Comparison of ENCODE assay signal across 9 mouse cellular contexts in the genomic region with DNA sequence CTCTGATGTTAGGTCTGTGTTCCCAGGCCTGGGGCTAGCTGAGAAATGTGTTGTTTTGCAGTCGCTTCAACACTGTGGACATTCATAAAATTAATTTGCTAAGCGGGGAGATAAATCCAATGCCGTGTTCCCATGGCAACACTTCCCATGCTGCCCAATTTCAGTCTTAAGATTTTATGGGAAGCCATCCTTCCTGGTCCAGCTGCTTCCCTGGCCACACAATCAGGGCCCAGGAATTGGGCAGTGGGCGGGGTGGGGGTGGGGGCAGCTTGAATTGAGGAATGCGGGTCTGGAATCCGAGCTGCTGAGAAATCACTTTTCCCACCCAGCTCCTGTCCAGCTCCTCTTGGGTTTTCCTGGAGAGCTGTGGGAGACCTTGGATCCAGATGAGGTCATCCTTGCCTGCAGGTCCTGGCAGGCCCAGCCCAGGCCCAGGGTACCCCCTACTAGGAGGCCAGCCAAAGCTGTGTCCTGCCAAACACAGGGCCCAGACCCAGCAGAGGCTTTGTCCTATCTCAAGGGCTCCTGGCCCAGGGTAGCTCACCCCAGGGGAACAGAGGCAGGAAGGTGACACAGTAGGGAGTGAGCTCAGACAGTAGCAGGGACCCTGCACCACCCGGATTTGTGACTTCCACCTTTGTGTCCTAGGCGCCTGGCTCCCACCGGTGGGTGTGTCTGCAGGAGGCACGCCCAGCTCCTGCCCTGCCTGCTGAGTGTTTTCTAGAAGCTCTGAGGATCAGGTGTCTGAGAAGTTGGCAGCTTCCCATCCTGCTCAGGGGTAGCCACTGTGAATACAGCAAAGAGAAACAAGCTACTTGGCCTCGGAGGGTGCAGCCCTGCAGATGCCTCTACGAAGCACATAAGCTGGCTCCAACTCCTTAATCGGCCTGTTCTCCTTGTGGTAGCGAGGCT. TPM values are rescaled to one million over a fixed set of nuclear protein-coding genes. Genes with fewer than 3 reads are reported as not detected.
DNase-seq lines count a peak whose midpoint lies in the region; ATAC-seq and TF ChIP-seq lines count a peak whose summit lies in the region.
"Had no signal": no experiment of that assay in that cellular context is flagged by ENCODE, and none has a peak within 500 bp of the region (broad histone marks: within the 10 kb centered on the region; RNA-seq: fewer than 3 reads in every experiment).

No protein-coding gene starts in this region.

- ATAC-seq in erythroblast, adult 5-6 weeks (replicated peaks; ENCODE audit: low FRiP score, poor library complexity, severe bottlenecking) = no peak

- TF ChIP-seq CTCF in gastrocnemius, adult 2 months (IDR thresholded peaks at IDR 0.05) = no peak

- peak; percentile 87 for DNase-seq in ZHBTc4 (ENCODE audit: low read depth, low spot score)
- DNase-seq in cerebellum, adult 8-10 months = peak; percentile 29
- peak; percentile 79 for DNase-seq in gastrocnemius, adult 2 months
- peak; percentile 54 for DNase-seq in kidney, adult 11 months
- peak; percentile 17 for DNase-seq in lung, postnatal 14 days
- no peak for DNase-seq in layer of hippocampus, adult 11-12 months (ENCODE audit: low spot score)
- no peak for DNase-seq in natural killer cell, adult 2 months (ENCODE audit: low spot score in 2 of 2)

- H3K27ac ChIP-seq in gastrocnemius, adult 2 months = peak overlapping the region; percentile 71

- intact Hi-C loops in gastrocnemius, adult 2 months (cut with DNase I) = no loop called here

- peak overlapping the region; percentile 25; the same call in 1 of the 2 replicates for H3K4me3 ChIP-seq in gastrocnemius, adult 2 months
- H3K4me3 ChIP-seq: megakaryocyte, embryonic 14.5 days had no signal

RNA-seq across cellular contexts. Expression of a gene that starts 36.5 kb away (rescaled TPM):
- total RNA-seq in gastrocnemius, adult 2 months (2021) = 10 to 100 TPM; 17.8 to 27.4 TPM
- not detected in 2 replicates for total RNA-seq in erythroblast, adult 5-6 weeks (2015; ENCODE audit: low replicate concordance)
- not detected in 2 replicates for total RNA-seq in erythroblast, adult 5-6 weeks (2017; ENCODE audit: low replicate concordance)

Comparison
In these comparisons a context has a peak if more than half of its experiments do, and no peak if none do; other contexts are left out.
1. DNase-seq: peak in ZHBTc4 (single experiment), cerebellum, adult 8-10 months (single experiment), gastrocnemius, adult 2 months (single experiment), kidney, adult 11 months (single experiment) and lung, postnatal 14 days (single experiment); none in layer of hippocampus, adult 11-12 months (single experiment) and natural killer cell, adult 2 months (0 of 2).
2. RNA of a gene that starts 36.5 kb away (total RNA-seq): 17.8 to 27.4 TPM in gastrocnemius, adult 2 months; not detected in erythroblast, adult 5-6 weeks; every median in the first group is over 10 times any median in the second.